Mouse (Mus musculus): Measurements from ENCODE around the gene Treh.

Gene Treh

DNA sequence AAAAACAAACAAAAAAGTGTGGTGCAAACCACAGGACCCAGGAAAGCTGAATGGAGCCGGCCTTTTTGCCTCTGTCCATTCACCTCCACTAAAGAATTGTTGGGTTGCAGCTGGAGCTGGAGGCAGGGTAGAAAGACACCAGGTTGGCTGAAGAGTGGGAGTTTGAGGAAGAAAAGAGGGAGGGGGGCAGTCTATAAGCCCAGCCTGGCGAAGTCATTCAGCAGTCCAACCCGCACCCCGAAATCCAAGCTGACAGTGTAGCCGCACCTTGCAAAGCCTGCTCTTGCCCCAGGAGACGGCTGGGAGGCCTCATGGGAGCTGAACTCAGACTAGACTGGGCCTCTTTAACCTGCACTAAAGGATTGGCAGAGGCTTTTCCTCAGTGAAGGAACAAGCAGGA is 62.9 kb downstream of the Treh start:
- DNase-seq (ENCODE audit: low spot score) = no peak
